Mouse (Mus musculus) Patski (cell line): Measurements from ENCODE around the gene Atrn. TPM values are rescaled to one million over a fixed set of nuclear protein-coding genes. Genes with fewer than 3 reads are reported as not detected.

Experiments used
- ATAC-seq: fragments of 100-300 bp; one replicate; pipeline ENCODE4 v1.8.0; 2021
- CTCF ChIA-PET: fragments of 350-600 bp; sonication (Branson Sonifier 250); formaldehyde crosslinking; loops from one replicate; lab custom pipeline; 2022; ENCODE audit warnings: inconsistent platforms; lab: Charles Lee
- POLR2A ChIA-PET: fragments of 350-600 bp; sonication (Branson Sonifier 250); formaldehyde crosslinking; loops from one replicate; lab custom pipeline; 2022; ENCODE audit warnings: antibody characterized with exemption, inconsistent platforms; lab: Charles Lee
- DNase-seq: peaks from one replicate; pipeline ENCODE4 v3.0.0-alpha.2; 2011; ENCODE audit warnings: low read depth, low spot score
- H3K27me3 ChIP-seq: fragments of 371-371 bp; one replicate; pipeline ENCODE4 v1.5.1; 2021
- CTCF ChIP-seq: fragments of 100-300 bp; IDR thresholded peaks from one replicate; pipeline ENCODE4 v1.5.1; 2021
- in situ Hi-C: fragments of 300-500 bp; cut with MboI; formaldehyde crosslinking; loops from 3 replicates; pipeline ENCODE4 v1.11.1; 2018; ENCODE audit warnings: low pct_unique_long_range_greater_than_20kb, mixed read lengths
- polyA plus RNA-seq: library from polyadenylated mRNA; unstranded; gene quantifications from one replicate; pipeline ENCODE4 v1.2.3, GENCODE M21; 2021

The Atrn gene
- polyA plus RNA-seq, 1 experiment from 2014 or later: 32.9 TPM

DNA sequence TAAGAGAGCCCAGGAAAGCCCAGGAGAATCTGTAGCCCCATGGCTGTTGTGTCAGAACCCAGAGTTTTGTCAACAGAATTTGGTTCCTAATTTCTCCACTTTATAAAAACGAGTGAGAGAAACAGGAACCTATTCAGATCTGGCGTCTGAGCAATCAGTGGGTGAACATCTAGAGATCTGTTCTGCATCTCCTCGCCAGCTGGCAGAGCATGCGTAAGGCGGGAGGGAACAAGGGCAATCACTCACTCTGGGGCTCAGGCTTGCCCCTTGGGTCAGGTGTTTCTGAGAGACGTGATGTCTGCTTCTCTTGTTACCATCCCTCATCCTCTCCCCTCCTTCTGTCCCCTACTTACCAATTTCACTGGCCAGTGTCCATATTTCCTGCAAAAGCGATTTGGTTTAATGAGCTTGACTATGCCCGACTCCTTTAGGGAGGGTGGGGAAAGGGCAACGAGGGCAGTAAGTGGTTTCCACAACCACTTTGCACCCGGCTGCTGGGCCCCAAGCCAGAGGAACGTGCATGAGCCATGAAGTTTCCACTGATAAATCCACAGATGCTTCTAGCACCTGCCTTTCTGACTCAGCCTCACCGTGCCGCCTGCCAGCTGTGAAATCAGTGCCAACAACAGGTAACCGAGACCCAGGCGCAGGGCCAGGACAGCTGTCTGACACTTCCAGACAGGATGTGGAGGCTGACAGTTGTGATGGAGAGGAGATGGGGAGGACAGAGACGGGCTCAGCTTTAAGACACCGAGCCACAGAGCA is 131.1 kb downstream of the Atrn start:
- ChIA-PET CTCF (interaction anchor here (1.4 to 1.8 kb wide), 3 partner anchors 10 to 100 kb away, joined by 3 to 7 read pairs (median 6); no protein-coding TSS in a partner anchor), POLR2A (interaction anchor here (1.5 to 2.5 kb wide), 2 partner anchors 8 to 12 kb away, joined by 4 to 8 read pairs; no protein-coding TSS in a partner anchor)
- ATAC-seq: peak; percentile 66
- H3K27me3 ChIP-seq: no peaks in the 10 kb centered on the region
- in situ Hi-C loops: no loop called here
- DNase-seq: peak; percentile 86
- no peak for TF ChIP-seq CTCF

DNA sequence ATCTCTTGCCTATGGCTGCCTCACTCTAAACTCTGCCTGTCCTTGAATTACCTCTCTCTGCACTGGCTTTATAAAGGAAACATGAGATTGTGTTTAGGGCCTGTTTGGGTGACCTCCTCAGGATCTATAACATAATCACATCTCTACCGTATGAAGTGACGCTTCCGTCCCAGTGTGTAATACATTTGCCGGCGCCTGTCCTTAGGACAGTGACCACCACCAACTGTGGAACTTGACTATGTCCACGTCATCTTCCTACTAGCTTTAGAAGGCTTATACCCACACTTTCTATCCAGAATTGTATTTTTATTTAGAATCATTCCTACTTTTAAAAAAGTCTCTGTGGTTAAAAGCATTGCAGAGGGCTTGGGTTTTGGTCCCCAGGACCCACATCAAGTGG is 131.9 kb downstream of the Atrn start:
- POLR2A ChIA-PET: interaction anchor here (1.5 to 2.5 kb wide), 2 partner anchors 9 to 13 kb away, joined by 4 to 8 read pairs; no protein-coding TSS in a partner anchor
- in situ Hi-C loops: no loop called here
- DNase-seq (no peak), ATAC-seq (no peak)
- CTCF ChIA-PET: interaction anchor here (1.7 kb wide), 1 partner anchor 9 kb away, joined by 6 read pairs; no protein-coding TSS in a partner anchor
- no peak for TF ChIP-seq CTCF
- H3K27me3 ChIP-seq: no peaks in the 10 kb centered on the region

DNA sequence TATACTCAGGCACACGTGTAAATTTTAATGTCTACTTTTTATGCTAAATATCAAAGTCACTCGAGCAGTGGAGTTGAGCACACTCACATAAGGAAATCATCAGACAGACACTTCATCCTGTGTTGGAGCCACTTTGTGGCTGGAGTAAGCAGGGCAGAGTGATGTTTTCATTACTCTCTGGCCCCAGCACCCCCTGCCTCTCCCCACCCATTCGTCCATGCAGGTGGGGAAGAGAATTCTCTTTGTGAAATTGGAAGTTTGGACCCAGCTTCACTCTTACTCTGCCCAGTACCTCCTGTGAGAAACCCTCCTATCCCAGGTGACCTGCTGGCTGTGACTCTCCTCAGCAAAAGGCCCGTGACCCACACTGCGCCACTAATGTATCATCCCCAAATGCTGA is 132.4 kb downstream of the Atrn start:
- in situ Hi-C loops: no loop called here
- POLR2A ChIA-PET: interaction anchor here (1.5 kb wide), 1 partner anchor 9 kb away, joined by 4 read pairs; no protein-coding TSS in a partner anchor
- ATAC-seq (no peak), DNase-seq (no peak)
- TF ChIP-seq CTCF: no peak
- CTCF ChIA-PET: no interaction called here
- H3K27me3 ChIP-seq: no peaks in the 10 kb centered on the region

DNA sequence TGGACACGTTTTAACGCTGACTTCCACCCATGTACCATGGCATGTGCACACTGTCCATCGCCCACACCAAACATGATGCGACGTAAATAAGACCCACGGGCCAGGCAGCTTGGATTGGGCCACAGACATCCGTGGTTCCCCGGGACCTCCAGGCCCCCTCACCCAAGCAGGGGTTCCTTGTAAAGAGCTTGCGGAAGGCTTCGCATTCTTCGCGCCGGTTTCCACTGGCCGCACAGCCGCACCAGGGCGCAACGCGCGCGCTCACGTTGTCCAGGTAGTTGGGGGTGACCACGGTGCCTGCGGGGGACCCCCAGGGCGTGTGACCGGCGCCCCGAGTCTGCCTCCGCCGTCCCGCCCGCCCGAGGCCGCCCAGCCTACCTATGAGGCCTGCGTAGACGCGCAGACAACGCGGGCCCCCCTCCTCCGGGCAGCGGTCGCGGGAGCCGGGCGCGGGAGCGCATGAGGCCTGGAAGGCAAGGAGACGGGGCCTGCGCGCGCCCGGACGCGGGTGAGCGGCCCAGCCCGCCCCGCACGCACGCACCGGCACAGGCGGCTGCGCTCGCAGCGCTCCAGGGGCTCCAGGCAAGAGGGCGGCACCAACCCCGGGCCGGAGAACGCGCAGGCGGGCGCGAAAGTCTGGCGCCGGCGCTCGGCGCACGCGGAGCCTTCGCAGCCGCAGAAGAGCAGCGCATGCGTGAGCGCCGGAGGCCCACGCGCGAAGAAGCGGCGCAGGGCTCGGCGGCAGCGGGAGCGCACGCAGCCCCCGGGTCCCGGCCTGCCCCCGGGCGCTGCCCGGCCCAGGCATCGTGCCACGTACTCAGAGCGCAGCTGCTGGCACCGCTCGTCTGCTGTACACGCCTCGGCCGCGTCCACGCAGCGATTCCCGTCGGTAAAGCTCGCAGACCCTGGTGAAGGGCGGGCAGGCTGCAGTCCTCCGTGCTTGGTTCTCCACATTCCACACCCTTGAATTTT is 134.8 kb downstream of the Atrn start:
- ChIA-PET POLR2A (no interaction called here), CTCF (interaction anchor here (1.1 kb wide), 1 partner anchor 54 kb away, joined by 3 read pairs; no protein-coding TSS in a partner anchor)
- in situ Hi-C loops: no loop called here
- no peaks in the 10 kb centered on the region for H3K27me3 ChIP-seq
- DNase-seq (no peak), ATAC-seq (no peak)
- no peak for TF ChIP-seq CTCF

- H3K27me3 ChIP-seq: no peaks in the 10 kb centered on the region
- in situ Hi-C loops: no loop called here
- ATAC-seq (no peak), DNase-seq (no peak)
- POLR2A ChIA-PET: interaction anchor here (0.6 kb wide), 1 partner anchor 267 kb away, joined by 3 read pairs; no protein-coding TSS in a partner anchor
- TF ChIP-seq CTCF: no peak
- CTCF ChIA-PET: no interaction called here
Observed at GRCm38 (mm10) chr2:131042988-131043387, 136.7 kb downstream of the Atrn start, which contains the start of gene Gfra4. TSS of gene Gfra4 (minus strand) at chr2:131043088.

GRCm38 (mm10) chr2:131044354-131044852 is 138.1 kb downstream of the Atrn start:
- ChIA-PET CTCF (interaction anchor here (1.1 kb wide), 1 partner anchor 12 kb away, joined by 3 read pairs; no protein-coding TSS in a partner anchor), POLR2A (no interaction called here)
- ATAC-seq (no peak), DNase-seq (no peak)
- H3K27me3 ChIP-seq: no peaks in the 10 kb centered on the region
- TF ChIP-seq CTCF: no peak
- in situ Hi-C loops: no loop called here

- ChIA-PET CTCF (interaction anchor here (0.9 to 1.1 kb wide), 2 partner anchors 11 to 49 kb away, joined by 3 read pairs; no protein-coding TSS in a partner anchor), POLR2A (no interaction called here)
- no peak for TF ChIP-seq CTCF
- no peaks in the 10 kb centered on the region for H3K27me3 ChIP-seq
- in situ Hi-C loops: no loop called here
- DNase-seq (no peak), ATAC-seq (no peak)
Observed at GRCm38 (mm10) chr2:131044989-131045720, 138.9 kb downstream of the Atrn start.

- ATAC-seq (no peak), DNase-seq (no peak)
- ChIA-PET POLR2A (no interaction called here), CTCF (no interaction called here)
- in situ Hi-C loops: no loop called here
- no peak for TF ChIP-seq CTCF
- H3K27me3 ChIP-seq: no peaks in the 10 kb centered on the region
Observed at GRCm38 (mm10) chr2:131046025-131046424, 139.7 kb downstream of the Atrn start.

GRCm38 (mm10) chr2:131052043-131052442 is 145.7 kb downstream of the Atrn start:
- TF ChIP-seq CTCF: no peak
- no peak for DNase-seq
- ChIA-PET POLR2A (no interaction called here), CTCF (interaction anchor here (0.9 kb wide), 1 partner anchor 43 kb away, joined by 3 read pairs; no protein-coding TSS in a partner anchor)
- no peak for ATAC-seq
- in situ Hi-C loops: no loop called here
- no peaks in the 10 kb centered on the region for H3K27me3 ChIP-seq
